Mouse (Mus musculus): ENCODE data around the gene Adh1.

The Adh1 gene

DNA sequence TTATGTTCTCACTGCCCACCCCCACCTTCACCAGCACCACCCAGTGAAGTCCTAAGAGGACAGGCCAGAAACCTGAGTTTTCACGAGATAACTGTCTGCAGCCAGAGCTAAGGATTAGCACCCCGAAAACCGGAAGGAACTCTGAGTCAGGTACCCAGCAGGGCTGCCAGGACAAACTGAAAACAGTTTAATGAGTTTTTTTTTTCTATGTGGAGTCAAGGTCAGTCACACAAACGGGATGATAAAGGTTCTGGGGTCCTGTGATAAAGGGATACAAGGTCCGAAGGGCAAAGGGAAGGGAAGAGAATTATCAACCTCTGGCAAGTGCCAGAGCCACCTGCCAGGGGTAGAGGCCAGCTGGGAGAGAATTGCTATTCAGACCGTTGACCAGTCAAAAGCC, 19.4 kb upstream of the Adh1 start:
- no peak for DNase-seq

DNA sequence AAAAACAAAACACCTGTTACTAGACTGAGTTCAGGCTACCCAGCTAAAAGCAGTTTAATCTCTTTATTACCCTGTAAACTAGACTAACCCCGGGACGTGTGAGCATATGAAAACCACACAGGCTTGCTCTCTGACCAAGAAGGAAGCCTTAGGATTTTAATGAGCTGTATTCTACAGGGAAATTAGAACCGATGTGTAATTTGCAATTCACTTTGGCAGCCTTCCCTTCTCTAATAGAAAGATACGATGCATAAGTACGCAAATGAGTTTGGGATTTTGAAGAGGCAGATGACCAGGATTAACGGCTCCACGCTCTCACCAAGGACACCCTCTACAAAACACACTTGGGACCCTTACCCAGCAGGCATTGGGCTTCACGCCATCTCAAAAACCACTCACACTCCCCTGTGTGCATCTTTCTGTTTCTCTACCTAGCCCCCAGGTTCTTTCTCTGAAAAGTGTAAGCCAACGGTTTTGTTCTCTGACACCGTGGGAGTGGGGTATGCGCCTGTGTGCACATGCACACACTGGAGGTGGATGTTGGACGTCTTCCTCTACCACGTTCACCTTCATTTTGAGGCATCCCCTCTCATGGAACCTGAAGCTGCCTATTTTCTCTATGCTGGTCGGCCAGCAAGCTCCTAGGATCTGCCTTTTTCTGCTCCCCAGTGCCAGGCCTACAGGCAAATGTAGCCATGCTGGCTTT, 18.6 kb upstream of the Adh1 start:
- DNase-seq, result no peak

DNA sequence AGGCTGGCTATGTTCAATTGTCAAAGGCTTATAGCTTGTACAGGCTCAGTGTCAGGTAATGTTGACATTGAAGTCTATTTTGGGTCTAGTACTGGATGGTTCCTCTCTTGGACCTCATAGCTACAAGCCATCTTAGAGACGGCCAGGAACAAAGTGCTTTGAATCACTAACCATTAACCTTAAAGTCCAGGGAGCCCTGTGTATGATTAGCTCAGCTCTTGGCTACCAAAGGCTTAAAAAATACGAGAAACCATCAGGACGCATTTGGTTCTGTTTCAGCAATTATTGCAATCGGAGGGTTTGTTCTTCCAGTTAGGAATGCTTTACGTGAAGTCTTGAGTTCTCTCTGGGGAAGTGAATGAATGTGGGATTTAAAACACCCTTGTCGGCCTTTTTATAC, 17.9 kb upstream of the Adh1 start:
- no peak for DNase-seq

DNA sequence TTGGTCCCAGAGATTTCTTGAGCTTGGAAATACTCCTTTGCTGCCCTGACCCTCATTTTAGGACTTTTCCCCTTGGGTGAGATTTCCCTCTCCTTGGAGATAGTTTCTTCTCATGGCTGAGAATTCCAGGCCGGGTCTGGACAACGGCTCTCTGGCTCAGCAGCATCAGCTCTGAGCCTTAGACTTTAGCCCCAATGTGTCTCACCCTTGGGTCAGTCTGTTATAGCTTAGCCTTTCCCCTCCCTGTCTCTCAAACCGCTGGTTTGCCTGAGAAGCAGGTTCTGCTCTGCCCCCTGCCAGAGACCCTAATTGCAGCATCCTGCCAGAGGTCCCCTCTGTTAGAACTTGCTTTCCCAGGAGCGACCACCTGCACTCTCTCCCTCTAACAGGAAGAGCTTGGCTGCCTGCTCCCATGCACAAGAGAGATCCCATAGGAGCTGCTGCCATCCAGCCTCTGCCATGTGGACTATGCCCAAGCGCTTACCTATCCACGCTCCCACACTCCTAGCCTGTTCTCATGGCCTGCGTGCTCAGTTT, 16.4 kb upstream of the Adh1 start:
- DNase-seq, result no peak

DNA sequence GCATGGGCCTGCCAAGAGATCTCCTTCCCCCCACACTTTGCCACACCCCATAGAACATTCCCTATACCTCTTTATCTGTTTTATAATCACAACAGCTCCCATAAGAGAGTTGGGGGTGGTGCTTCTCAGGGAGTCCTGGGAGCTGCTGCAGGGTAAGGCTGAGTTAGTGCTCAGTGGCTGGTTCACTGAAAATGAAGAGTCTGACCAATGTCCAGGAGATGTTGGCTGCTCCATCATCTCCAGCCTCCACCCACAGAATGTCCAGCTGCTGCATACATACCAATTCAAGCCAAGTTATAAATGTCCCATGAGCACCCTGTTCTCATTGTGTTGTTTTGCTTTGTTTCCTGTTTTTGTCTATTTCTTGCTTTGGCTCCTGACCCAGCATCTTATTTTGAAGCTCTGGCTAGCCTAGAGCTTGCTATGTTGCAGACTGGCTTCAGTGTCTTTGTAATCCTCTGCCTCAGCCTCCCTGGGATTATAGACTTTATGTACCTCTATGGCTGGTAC, 14.2 kb upstream of the Adh1 start:
- DNase-seq, result no peak

DNA sequence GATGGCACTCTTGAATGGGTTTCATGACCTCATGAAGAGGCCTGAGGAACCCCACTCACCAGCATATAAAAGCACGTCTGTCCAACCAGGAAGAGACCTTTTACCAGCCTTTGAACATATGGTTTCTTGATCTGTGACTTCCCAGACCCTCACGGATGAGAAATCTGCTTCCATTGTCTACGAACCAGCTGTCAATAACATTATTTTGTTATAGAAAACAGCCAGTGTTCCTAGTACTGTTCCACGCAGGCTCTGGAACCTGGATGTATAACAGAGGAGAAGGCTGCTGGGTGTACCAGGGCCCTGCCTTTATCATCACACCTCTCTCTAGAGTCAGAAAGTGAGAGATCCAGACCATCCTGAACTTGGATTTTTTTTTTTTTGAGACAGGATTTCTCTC, 13.6 kb upstream of the Adh1 start:
- no peak for DNase-seq

DNA sequence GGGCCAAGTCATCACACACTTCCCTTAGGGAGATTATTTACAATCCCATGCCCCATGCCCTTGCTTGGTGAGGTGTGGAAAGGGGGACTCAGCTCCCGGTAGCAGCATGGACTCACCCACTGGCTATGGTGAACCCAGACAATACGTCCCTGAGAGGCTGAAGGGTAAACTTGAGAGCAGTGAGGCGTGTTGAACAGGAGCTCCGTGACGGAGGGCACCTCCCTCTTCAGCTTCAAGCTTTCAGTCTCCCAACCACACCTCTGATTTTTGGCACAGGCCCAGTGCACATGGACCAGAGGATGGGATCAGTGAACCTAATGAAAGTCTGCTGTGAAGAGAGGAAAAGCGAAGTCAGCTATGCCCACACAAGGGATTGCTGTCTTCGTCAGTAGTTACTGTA, 12.8 kb upstream of the Adh1 start:
- no peak for DNase-seq

DNA sequence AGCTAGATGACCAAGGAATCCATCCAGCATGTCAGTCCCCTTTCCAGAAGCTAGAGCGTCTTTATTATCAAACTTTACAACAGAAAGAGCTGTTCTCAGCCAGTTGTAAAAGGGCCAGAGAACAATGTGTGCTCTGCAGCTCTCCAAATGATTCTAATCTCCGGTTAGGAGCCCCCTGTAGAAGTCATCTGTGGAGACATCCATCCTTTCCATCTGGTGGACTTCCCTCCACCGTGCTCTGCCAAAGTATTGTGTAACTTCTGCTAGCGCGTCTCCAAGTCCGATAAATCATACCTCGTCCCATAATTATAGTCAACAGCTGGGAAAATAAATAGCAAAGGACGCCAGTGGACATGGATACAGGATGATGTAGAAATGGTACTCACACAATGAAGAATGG, 12.0 kb upstream of the Adh1 start:
- DNase-seq, result no peak

DNA sequence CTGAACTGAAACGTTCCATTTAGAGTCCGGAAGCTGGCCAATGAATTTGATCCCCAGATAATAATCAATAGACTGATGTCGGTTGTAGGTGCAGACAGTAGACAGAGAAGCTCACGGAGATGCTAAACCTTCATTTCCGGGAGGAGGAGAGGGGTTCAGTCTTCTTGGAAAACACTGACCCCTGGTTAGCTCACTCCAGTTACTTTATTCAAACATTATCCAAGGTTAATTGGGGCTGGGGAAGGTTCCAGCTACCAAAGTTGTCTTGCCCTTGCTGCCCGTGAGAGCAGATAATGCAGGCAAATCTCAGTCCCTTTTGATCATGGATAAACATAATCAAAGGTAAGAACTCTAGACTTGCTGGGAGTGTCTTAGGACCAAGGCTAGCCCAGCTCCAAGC, 9.6 kb upstream of the Adh1 start:
- DNase-seq, result no peak

DNA sequence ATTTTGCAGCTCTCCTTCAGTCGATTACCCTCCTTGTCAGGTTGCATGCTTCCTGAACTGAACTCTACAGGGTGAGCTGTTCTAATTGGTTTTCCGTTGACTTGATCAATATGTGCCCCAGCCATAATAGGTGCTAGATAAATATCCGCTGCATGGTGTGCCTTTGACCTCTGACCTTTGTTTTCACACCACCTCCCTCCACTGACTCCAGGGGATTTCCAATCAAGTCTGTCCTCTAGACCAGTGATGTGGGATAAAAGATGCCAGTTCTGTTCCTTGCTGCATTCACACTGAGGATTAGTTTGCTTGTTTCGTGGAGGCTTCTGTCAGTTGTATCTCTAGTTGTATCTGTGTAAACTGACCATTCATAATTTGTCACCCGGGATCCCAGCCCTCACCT, 6.6 kb upstream of the Adh1 start:
- no peak for DNase-seq

DNA sequence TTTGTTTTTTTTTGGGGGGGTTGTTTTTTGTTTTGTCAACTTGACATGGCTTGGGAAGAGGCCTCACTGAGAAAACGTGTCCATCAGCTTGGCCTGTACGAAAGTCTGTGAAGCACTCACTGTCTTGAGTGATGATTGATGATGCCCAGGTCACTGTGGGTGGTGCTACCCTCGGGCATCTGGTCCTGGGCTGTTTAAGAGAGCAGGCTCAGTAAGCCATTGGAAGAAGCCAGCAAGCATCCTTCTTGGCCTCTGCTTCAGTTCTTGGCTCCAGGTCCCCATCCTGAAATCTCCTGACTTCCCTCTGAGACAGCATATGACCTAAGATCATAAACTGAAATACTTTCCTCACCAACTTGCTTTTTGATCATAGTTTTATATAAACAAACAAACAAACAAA, 5.4 kb upstream of the Adh1 start:
- no peak for DNase-seq

DNA sequence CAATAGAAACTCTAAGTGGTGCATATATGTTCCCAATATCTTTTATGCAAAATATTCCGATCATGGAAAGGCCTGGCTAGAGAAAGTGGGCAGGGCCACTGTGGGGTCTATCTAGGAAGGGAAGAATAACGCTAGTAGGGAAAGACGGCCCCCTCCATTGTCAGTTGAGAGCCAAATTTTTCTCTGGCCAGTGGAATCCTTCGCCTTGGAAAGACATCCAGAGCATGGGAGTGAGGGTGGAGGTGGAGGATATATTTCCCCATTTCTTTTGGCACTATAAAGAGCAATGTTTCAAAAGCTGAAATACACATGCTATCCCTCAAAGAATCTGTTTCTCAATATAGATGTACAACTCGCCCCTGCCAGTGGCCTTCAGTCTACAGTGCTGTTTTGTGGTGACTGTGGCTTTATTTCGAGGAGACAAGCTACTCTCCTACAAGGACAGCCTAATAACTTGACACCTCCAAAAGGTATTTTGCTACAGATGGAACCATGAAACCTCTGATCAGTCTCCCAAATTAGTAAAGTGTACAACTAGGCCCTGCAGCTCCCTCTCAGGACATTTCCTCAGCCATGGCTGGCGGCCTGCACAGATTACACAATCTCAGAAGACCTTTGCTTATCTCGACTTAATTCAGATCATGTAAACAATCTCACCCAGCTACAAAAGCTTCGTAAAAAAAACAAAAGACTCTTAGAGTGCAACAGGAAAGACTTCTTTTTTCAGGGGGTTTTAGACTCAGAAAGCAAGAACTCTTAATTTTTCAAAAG, 4.8 kb upstream of the Adh1 start:
- no peak for DNase-seq

DNA sequence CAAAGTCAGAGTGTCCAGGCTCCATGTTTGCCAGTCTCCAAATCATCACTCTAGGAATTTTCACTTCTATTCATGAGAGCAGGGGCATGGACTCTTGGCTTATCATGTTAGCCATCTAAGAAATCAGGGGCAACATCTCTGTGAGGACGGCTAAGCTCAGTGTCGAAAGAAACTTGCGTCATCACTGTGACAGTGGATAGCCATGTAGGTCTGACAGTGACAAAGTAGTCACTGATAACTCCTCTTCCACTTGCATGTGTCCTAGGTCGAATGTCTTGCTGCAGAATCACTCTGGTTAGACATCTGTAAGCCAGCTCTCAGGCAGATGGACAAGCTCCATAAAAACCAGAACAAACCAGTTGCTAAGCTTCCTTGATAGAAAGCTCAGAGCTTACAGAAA, 1.8 kb downstream of the Adh1 start:
- DNase-seq, result no peak

DNA sequence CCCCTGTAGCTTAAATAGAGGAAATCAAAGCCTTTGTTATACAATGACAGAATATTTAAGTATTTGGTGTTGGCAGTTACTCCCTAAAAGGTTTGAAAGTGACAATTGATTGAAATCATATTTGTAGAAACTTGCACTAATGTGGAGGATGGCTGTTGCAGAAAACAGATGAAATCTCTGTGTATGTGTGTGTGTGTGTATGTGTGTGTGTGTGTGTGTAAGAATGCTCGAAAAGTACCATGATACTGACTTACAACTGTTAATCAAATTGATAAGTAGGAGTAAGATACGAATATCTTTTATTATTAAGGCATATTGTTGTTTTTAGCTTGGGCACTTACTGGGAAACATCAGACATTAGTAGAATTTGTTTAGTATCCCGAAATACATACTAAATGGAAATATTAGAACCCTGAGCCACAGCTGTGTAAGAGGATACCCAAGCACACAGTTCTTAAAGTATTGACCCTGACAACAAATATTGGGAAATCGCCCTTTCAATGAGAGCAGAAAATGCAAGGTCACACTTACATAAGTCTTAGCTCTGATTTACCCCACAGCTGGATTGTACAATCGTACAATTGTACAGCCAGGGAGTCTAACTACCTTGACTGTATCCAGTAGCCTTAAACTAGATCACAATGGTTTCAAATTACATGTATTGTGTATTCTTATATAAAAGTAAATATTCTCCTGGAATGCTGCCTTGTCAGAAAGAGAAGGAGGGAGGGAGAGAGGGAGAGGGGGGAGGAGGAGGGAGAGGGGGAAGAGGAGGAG, 2.6 kb downstream of the Adh1 start:
- DNase-seq, result no peak

DNA sequence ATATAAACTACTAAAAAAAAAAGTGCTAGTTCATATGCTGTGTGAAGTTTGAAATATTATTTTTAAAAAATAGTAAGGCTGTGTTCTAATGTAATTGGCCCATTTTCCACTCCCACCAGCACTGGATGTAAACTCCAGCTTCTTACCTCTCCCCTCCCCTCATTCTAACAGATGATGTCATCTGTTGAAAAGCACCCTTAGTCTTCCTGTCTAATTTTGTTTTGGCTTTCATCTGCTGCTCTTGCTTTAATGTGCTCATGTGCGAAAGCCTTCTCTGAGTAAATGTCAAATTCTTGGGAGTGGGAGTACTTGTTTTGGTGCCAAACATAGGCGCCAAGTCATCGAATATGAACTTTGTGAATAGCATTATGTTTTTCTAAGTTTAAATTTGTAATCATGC, 3.9 kb downstream of the Adh1 start:
- no peak for DNase-seq

DNA sequence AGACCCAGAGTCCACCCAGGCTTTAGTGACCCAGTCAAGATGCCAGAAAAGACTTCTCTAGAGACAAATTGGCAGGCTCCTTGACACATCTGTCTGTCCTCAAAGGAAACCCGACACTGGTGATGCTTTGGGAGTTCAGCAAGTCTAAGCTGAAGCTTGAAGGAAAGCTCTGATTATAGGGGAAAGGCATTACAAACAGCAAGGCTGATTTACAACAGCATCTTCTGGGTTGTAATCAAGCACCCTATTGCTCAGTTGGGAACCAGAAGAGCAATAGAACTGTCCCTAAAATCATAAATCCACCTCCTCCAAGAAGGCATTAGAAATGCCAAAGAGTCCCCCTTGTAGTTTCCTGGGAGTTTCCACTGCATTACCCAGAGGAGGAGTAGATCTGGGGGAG, 9.7 kb downstream of the Adh1 start:
- no peak for DNase-seq

DNA sequence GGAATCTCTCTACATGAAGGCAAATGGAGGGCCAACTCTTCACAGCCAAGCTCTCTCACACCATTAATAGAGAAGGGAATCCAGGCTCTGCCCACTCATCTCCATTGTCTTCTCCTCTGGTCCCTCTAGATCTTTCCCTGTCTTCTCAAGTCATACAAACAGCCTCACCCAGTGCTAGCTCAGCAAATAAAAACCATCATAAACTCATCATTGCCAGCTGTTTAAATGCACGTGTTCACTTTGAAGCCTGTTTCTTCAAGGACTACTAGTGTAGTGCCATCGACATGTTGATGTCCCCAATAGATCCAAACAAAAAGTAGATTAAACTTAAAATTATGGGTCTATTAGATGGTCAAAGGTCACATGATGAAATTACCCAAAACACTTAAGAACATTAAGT, 10.5 kb downstream of the Adh1 start:
- DNase-seq, result no peak

DNA sequence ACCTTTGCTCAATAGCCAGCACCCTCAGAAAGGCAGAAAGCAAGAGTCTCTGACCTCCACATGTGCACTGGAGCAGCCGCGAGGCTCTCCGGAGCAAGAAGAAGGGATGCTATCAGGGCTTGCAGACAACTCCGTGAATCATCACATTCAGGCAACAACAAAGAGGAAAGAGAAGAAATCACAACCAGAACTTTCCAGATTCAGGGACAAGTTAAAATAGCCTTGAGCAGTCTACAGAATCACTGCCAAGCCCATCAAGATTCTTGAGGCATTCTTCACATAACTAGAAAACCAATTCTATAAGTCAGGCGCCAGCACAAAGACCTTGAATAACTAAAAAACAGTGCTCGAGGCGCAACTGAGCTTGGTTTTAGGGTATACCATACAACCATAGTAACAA, 12.3 kb downstream of the Adh1 start:
- DNase-seq, result no peak

DNA sequence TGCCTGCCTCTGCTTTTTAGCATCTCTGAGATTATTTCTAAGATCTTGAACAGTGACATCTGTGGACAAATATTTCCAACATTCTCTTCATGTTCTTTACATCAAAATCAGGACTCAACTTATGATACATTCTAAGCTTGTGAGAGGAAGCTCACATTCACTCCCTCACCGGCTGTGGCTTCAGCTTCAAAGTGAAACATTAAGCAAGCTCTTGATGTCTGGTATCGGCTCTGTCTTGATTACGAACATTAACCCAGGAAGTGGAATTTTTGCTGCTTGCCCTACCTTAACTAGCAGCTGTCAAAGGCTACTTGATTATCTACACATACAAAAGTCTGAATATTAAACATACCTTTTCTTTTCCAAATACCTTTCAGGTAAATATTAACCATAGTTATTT, 14.3 kb downstream of the Adh1 start:
- no peak for DNase-seq

DNA sequence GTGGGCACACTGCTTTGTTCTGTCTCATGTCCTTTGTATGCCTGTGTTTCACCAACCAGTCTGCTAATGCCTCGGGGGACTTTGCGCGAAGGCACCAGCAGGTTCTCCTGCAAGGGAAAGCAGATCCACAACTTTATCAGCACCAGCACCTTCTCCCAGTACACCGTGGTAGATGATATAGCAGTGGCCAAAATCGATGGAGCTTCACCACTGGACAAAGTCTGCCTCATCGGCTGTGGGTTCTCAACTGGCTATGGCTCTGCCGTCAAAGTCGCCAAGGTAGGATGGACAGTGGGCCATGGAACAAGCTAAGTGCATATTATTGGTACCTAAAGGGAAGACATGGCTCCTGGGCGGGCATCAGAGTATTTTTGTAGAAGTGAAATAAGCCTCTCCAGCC, 21.8 kb downstream of the Adh1 start:
- no peak for DNase-seq

DNA sequence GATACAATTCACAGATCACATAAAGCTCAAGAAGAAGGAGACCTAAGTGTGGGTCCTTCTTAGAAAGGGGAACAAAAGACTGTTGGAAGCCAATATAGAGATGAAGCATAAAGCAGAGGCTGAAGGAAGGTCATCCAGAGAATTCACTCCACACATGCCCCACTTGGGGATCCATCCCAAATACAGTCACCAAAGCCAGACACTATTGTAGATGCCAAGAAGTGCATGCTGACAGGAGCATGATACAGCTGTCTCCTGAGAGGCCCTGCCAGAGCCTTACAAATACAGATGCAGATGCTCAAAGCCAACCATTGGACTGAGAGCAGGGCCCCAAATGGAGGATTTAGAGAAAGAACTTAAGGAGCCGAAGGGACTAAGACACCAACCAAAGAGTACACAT, 23.0 kb downstream of the Adh1 start:
- no peak for DNase-seq

DNA sequence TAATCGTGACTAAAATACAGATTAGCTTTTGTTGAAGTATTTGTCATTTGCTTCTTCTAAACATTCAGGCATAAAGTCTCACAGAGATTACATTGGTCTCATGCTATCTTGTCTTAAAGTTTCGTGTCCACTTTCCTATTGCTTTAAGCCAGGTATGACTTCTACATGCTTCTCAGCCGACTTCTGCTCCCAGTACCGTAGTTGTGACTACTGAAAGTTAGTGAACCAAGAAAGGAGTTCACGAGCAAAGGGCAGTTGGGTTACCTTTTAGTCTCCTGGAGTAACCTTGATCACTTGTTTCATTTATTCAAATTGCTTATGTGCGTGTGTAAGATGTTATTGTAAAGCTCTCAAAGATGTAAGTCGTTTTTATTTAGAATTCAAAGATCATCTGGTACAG, 25.2 kb downstream of the Adh1 start:
- DNase-seq, result no peak

DNA sequence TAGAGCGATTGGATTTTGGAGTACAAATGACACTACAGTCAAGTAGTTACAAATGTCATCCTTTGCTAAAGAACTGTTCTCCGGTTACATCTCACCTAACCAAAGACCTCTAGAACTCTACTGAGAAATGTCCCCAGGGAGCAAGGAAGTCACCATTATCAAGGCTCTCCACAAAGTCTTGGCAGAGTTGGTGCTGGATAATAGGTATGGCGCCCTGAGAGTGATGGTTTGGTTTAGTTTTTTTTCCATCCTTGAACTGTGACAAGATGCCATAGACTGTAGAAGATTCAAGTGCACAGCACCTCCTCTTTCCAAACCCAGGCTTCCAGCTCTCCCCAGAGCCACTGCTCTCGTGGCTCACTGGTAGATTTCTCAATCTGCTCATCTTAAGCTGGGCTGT, 26.9 kb downstream of the Adh1 start:
- no peak for DNase-seq

DNA sequence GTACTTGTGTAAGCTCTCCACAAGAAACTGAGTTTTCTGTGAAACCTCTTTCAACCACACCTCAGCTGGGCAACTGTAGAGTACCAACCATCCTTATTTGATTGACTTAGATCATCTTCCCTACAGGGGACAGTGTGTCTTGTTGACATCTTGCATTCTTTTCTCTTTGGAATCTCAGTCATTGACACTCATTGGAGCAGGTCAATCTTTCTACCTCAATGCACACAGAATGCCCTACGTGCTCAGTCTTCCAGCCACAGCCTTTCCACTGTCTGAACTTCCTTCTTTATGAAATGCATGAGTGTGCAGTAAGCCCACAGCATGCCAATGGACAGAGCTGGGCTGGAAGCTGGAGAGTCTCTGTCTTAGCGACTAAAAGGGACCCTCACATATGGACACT, 29.9 kb downstream of the Adh1 start:
- DNase-seq, result no peak
